Mouse (Mus musculus): ENCODE data around the gene Mgarp.
"Not testable (repeated sequence)": the region's sequence is repeated elsewhere in the genome, so short reads cannot be mapped to it uniquely, and the experiment has no call there.

The Mgarp gene

DNA sequence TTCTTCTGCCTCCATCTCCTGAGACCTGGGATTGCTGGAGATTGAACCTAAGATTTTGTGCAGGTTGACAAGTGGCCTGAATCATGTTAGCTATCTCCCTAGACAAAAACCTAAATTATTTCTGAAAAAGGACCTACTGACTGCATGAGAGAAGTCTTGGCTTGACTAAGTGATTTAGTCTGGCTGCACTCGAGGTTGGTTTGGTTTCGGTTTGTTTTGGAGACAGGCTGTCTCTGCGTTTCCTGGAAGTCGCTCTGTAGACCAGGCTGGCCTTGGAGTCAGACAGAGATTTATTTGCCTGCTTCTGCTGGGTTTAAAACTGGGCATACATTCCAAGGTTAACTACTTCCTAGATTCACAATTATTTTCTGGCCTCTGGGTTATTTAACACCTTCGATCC is 23.7 kb downstream of the Mgarp start:
- DNase-seq (ENCODE audit: extremely low read depth, insufficient read length, low spot score) = no peak

DNA sequence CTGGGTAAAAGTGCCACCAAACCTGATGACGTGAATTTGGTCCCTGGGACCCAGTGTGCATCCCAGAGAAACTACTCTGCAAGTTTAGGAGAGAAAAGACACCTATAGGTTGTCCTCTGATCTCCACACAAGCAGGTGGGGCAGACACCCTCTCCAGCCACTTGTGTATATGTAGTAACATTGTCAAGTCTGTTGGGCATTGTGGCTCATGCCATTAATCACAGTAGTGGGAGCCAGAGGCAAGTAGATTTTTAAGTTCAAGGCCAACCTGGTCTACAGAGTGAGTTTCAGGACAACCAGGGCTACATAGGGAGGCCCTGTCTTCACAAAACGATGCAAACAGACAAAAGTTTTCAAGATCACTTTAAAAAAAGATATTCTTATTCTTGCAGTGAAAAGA is 24.7 kb downstream of the Mgarp start:
- DNase-seq (ENCODE audit: extremely low read depth, insufficient read length, low spot score) = no peak

DNA sequence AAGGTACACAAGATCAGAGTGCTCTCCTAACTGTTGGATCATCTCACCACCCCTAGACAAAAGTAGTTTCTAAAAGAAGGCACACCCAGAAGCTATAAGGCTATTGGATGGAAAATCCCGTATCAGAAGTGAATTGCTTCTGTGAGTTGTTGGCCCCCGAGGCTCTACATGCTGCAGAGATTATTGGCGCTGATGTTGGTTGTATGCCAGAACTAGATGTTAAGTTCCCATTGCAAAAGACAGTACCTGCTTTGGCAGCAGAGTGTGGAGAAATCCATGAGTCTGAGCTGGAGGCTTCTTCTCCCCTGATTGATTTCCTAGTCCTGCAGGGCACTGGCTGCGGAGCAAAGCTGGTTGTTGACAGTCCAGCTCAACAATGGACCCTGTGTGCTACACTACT is 28.5 kb downstream of the Mgarp start:
- DNase-seq (ENCODE audit: extremely low read depth, insufficient read length, low spot score) = no peak

GRCm38 (mm10) chr3:51366926-51367325 is 29.6 kb downstream of the Mgarp start:
- DNase-seq (ENCODE audit: extremely low read depth, insufficient read length, low spot score) = no peak

DNA sequence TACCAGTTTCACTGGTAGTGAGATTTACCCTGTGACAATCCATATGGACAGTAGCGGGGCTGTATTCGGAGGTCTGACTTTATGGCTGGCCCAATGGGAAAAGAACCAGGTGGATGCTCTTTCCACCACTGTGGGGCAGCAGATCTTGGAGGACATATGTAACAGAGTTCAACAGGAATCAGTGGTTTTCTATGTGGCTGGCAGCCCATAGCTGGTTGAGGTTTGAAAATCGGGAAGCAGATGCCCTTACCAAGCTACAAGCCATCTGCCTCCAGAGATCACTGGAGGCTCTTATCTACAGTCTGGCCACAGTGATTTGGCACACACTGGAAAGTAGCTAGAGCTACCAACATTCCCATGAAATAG is 31.0 kb downstream of the Mgarp start:
- no peak for DNase-seq (ENCODE audit: extremely low read depth, insufficient read length, low spot score)

GRCm38 (mm10) chr3:51364703-51365516 is 31.6 kb downstream of the Mgarp start:
- no peak for DNase-seq (ENCODE audit: extremely low read depth, insufficient read length, low spot score)

GRCm38 (mm10) chr3:51361066-51361465 is 35.5 kb downstream of the Mgarp start:
- DNase-seq (ENCODE audit: extremely low read depth, insufficient read length, low spot score) = no peak

- DNase-seq (ENCODE audit: extremely low read depth, insufficient read length, low spot score) = no peak
Observed at GRCm38 (mm10) chr3:51359558-51360307, 36.8 kb downstream of the Mgarp start.

DNA sequence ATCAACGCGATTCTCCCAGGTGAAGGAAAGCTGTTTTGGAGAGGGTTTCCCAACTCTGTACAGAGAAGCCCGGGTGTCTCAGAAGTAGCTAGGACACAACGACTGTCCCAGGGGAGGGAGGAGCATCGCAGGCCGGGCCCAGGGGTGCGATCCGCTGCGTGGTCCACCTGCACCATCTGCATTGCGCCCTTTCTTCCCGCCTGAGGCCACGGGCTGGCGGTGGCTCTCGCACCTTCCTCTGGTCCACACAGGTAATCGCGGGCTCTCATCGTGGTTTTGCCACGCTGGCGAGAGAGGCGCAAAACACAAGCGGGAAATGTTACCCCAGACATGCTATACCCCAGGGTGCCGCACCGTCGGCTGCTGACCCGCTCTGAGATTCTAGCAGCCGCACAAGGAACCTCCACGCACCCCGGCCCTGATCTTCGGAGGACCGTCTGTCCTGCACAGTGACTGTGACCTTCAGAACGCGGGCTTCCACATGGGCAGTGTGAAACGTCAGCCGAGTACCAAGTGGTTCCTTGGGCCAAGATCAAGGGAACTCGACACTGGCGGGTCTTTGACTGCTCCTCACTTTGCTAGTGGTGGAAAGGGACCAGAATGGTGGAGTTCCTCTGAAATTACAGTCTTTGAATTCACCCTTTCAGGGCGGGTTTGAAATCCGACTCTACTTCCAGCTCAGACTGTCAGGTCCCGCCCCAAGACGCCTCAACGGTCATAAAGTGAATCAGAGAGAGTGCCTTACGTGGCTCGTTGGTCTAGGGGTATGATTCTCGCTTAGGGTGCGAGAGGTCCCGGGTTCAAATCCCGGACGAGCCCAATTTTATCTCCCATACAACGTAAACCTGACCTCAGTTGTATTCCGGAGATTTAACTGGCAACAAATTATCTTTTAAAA is 37.6 kb downstream of the Mgarp start:
- DNase-seq (ENCODE audit: extremely low read depth, insufficient read length, low spot score) = peak; percentile 82

GRCm38 (mm10) chr3:51358181-51358580 is 38.4 kb downstream of the Mgarp start:
- peak; percentile 84 for DNase-seq (ENCODE audit: extremely low read depth, insufficient read length, low spot score)

DNA sequence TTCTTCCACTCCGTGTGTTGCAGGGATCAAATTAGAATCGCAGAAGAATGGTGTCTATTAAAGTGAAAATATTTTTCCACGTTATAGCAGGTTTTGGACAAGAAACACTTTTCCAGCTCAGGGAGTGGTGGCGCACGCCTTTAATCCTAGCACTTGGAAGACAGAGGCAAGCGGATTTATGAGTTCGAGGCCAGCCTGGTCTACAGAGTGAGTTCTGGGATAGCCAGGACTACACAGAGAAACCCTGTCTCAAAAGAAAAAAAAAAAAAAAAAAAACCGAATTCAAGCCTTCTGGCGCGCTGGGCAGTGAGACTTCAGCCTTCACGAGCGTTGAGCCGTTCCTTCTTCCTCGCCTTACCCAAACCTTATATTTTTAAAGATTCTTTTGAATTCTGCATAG is 38.9 kb downstream of the Mgarp start:
- no peak for DNase-seq (ENCODE audit: extremely low read depth, insufficient read length, low spot score)

GRCm38 (mm10) chr3:51357078-51357477 is 39.5 kb downstream of the Mgarp start:
- DNase-seq (ENCODE audit: extremely low read depth, insufficient read length, low spot score) = no peak

- DNase-seq (ENCODE audit: extremely low read depth, insufficient read length, low spot score) = not testable (repeated sequence)
Observed at GRCm38 (mm10) chr3:51354956-51355355, 41.6 kb downstream of the Mgarp start.

DNA sequence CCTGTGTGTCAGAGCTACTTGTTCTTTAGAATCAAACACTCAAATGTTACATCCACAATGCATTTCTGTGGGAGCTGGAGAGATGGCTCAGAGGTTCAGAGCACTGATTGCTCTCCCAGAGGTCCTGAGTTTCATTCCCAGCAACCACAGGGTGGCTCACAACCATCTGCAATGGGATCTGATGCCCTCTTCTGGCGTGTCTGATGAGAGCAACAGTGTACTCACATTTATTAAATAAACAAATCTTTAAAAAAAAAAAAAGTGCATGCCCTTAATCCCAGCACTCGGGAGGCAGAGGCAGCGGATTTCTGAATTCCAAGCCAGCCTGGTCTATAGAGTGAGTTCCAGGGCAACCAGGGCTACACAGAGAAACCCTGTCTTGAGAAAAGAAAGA is 42.5 kb downstream of the Mgarp start:
- no peak for DNase-seq (ENCODE audit: extremely low read depth, insufficient read length, low spot score)

DNA sequence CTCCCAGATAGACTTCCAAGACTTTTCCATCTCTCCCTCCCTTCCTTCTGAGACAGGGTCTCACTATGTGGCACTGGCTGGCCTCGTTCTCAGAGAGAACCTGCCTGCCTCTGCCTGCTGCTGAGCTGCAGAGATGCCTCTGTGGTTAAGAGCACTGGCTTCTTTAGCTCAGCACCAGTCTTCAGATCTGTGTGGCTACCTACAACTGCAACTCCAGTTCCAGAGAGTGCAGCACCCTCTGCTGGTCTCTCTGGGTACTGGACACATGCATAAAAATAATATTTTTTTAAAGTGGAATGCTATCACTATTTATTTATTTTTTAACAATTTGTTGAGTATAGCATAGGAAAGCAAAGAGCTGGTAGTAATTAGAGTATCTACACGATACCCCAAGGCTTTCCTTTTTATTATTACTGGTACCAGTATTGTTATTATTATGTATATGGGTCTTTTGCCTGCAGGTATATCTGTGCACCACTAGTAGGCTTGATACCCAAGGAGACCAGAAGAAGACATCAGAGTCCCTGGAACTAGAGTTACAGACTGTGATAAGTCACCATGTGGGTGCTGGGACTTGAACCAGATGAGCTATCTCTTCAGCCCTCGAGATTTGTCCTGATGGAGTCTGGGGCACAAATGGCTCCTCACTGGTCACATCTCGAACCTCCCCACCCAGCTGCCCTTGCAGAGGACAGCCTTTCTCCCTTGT is 43.1 kb downstream of the Mgarp start:
- peak; percentile 53 for DNase-seq (ENCODE audit: extremely low read depth, insufficient read length, low spot score)

DNA sequence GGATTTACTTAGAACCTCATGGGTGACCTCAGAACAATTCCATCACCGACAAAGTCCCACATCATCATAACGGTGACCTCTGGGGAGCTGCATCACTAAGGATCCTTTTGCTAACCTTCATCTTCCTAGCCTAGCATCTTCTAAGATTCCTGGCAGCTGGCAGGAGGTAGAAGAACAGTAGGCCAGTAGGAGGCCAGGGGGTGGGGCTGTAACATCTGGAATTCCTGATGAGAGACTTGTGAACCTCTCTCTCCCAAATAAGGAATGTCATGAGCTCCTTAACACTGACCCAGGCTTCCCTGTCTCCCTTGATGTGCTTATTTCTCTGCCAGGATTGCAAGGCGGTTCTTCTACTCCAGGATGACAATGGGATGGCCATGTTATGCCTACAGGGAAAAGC is 45.7 kb downstream of the Mgarp start:
- DNase-seq (ENCODE audit: extremely low read depth, insufficient read length, low spot score) = no peak

- DNase-seq (ENCODE audit: extremely low read depth, insufficient read length, low spot score) = no peak
Observed at GRCm38 (mm10) chr3:51348646-51349238, 47.8 kb downstream of the Mgarp start.

DNA sequence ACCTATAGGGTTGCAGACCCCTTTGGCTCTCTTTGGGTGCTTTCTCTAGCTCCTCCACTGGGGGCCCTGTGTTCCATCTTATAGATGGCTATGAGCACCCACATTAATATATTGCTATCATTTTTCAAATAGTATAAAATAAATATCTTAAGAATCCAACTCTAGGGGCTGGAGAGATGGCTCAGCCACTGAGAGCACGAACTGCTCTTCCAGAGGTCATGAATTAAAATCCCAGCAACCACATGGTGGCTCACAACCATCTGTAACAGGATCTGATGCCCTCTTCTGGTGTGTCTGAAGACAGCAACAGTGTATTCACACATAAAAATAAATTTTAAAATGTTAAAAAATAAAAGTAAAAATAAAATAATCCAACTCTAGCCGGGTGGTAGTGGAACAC is 51.5 kb downstream of the Mgarp start:
- not testable (repeated sequence) for DNase-seq (ENCODE audit: extremely low read depth, insufficient read length, low spot score)

DNA sequence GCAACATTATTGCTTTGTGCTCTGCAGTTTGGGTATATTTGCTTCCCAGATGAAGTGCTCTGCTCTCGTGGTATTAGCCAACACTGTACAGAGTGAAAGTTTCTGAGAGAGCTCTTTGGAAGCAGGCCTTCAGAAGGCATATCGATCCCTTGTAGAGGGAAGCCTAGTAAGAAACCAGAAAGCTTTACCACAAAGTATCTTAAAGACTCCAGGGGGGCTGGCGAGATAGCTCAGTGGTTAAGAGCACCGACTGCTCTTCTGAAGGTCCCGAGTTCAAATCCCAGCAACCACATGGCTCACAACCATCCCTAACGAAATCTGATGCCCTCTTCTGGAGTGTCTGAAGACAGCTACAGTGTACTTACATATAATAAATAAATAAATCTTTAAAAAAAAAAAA is 52.4 kb downstream of the Mgarp start:
- DNase-seq (ENCODE audit: extremely low read depth, insufficient read length, low spot score) = not testable (repeated sequence)

DNA sequence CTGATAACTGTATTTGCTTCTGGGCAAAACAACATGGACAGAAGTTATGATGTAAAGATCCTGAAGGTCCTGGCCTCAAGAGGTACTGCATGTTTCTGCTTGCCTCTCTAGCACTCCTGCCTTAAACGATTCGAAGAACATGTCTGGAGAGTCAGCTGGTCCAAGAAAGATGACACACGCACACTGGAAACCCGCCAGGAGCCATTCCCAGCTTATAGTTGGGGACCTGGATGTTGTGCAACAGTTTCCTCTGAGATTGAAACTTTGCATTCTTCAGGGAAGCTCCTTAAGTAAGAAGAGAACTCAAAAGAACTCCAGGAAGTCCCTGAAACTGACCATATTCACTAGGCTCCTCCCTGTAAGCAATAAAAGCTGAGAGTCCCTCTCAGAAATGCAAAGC is 53.3 kb downstream of the Mgarp start:
- DNase-seq (ENCODE audit: extremely low read depth, insufficient read length, low spot score) = peak; percentile 69
